Mouse (Mus musculus): ENCODE results near the gene Pald1. TPM values are rescaled to one million over a fixed set of nuclear protein-coding genes. Genes with fewer than 3 reads are reported as not detected.

The Pald1 gene
- total RNA-seq, 2 experiments from 2014 or later = 18.5 to 28.3 TPM

DNA sequence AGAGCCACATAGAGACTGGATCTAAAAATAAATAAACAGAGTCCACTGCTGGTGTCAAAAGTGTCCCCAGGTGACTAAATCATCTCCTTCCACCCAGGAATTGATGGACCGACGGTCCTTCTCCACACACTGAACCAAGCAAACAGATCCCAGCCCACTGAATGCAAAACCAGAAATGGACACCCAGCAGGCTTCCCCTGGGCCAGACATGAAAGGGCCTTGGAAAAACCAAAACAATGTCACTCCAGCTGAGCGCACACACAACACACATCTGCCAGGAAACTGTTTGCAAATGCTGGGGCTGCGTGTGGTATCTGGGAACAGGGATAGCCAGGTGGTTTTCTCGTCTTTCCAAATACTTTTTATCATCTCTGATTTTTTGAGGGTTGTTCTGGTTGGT is 13.6 kb downstream of the Pald1 start:
- no peak for DNase-seq

GRCm38 (mm10) chr10:61365902-61366301 is 17.4 kb downstream of the Pald1 start:
- DNase-seq = no peak

GRCm38 (mm10) chr10:61364431-61364830 is 18.9 kb downstream of the Pald1 start:
- no peak for DNase-seq

DNA sequence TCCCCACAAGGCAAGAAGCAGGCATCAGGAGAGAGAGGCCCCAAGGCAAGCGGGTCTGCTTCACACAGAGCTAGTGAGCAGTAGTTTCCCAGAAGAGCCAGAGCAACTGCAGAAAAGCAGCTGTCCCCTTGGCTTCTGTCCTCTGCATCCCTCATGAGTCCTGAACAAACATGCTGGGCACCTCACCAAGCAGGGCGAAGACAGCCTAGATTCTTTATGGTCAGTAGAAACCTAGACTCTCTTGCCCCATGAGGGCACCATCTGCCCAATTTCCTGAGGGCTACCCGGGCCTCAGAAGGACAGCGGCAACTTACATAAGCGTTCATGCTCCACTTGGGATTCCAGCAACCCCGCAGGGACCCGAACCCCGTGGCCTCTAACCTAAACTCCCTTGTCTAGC is 20.3 kb downstream of the Pald1 start:
- peak; percentile 48 for DNase-seq

GRCm38 (mm10) chr10:61362483-61362882 is 20.8 kb downstream of the Pald1 start:
- no peak for DNase-seq

DNA sequence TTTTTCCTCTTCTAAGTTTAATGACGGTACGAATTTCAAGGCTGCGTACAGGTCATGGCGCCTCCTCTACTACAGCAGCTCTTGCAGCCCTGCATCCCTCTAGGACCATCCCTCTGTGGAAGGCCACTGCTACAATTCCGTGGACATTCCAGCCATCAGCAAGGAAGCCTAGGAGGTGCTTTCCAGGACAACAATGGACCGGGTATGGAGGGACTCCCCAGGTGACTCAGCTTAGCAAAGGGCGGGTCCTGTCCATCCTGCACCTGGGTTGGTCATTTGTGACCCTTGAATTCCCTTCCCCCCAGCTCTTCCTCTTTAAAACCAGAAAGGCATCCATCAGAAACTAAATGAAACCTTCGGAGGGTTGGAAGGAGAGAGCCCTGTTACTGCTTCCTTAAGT is 22.7 kb downstream of the Pald1 start:
- no peak for DNase-seq

- DNase-seq = no peak
These were observed 23.9 kb downstream of the Pald1 start for GRCm38 (mm10) chr10:61359411-61359810.

DNA sequence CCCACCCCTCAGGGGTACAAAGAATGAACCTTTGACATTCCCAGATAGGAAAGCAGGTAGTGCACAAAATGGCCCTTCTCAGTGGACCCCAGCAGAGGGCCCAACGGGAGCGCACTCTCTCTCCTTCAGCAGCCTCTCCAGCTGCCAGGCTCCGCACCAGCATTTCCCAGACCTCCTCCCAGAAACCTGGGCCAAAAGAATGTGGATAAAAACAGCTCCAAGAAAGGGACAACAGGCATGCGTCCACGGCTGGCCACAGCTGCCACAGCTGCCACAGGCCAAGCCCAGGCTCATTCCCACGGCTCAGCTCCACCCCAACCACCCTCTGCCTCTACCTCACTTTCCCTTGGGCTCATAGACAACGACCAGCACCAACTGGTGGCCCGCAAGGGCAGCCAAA is 25.7 kb downstream of the Pald1 start:
- peak; percentile 45 for DNase-seq

- no peak for DNase-seq
These were observed 26.8 kb downstream of the Pald1 start for GRCm38 (mm10) chr10:61356568-61356967.

DNA sequence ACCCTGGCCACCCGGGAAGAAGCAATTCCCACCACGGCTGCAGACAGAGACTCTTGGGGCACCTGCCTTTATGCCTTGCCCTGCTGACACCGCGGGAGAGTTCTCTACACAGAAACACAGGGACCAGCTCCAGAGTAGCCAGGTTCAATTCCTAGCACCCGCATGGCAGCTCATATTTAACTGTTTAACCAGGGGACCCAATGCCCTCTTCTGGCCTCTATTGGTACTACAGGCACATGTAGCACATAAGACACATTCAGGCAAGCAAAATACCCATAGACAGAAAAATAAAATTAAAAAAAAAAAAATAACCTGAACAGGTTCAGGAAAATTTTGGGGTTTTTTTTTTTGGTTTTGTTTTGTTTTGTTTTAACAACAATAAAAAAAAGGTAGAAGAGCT is 27.2 kb downstream of the Pald1 start:
- no peak for DNase-seq

- no peak for DNase-seq
These were observed 27.7 kb downstream of the Pald1 start for GRCm38 (mm10) chr10:61355611-61356010.

GRCm38 (mm10) chr10:61351216-61351615 is 32.1 kb downstream of the Pald1 start:
- DNase-seq = no peak

- DNase-seq = no peak
These were observed 37.0 kb downstream of the Pald1 start for GRCm38 (mm10) chr10:61346374-61346773.

DNA sequence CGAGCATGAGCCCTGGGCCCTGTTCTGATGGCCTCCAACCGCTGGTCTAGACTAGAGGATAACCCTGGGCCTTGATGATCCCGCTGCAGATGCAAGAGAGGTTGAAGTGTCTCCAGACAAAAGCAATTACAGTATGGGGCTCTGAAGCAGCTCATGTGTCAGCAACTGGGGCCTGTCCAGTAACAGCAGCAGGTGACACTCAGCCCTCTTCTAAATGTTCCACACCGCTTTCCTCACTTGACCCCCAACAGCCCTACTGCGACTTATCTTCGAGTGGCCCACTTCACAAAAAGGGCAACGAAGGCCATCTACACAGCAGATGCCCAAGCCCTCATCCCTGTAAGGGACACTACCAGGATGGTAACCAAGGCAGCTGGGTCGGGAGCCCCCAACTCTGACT is 38.2 kb downstream of the Pald1 start:
- no peak for DNase-seq

GRCm38 (mm10) chr10:61343950-61344349 is 39.4 kb downstream of the Pald1 start:
- DNase-seq = peak; percentile 85

- DNase-seq = no peak
These were observed 40.6 kb downstream of the Pald1 start for GRCm38 (mm10) chr10:61342750-61343149.

GRCm38 (mm10) chr10:61341557-61341956 is 41.8 kb downstream of the Pald1 start:
- DNase-seq = peak; percentile 84

DNA sequence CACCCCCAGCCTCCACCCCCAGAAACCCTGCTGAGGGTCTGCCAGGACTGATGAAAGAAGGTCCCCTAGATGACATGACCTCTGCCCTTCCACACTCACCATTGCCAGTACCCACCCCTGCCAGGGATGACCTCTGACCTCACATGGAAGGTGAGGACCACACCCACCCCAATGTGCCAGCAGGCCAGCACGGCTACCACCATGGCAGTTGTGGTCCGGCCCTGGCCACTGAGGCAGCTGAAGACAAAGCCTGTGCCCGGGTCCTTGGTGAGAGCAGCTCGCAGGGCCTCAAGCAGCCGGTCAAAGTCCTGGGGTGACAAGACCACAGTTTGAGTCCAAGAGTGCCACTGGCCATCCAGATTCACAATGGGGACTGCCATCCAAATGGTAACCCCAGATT is 42.3 kb downstream of the Pald1 start:
- no peak for DNase-seq

GRCm38 (mm10) chr10:61340247-61340646 is 43.1 kb downstream of the Pald1 start:
- no peak for DNase-seq

DNA sequence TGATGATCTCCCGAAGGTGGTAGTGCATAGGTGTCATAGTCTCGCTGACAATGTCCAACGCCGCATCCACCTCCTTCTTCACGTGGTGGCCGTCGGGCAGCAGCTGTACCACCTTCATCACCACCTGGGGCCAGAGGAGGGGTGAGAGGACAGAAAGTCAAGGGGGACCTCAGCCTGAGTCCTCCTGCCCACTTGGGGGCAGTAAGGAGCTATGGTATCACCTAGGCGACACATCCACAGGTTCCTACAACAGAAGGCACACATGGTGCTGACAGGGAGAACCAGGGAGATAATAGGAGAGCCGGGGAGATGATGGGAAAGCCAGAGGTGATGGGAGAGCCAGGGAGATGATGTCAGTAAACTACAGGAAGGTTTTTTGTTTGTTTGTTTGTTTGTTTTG is 44.1 kb downstream of the Pald1 start:
- no peak for DNase-seq

- no peak for DNase-seq
These were observed 45.7 kb downstream of the Pald1 start for GRCm38 (mm10) chr10:61337665-61338064.

DNA sequence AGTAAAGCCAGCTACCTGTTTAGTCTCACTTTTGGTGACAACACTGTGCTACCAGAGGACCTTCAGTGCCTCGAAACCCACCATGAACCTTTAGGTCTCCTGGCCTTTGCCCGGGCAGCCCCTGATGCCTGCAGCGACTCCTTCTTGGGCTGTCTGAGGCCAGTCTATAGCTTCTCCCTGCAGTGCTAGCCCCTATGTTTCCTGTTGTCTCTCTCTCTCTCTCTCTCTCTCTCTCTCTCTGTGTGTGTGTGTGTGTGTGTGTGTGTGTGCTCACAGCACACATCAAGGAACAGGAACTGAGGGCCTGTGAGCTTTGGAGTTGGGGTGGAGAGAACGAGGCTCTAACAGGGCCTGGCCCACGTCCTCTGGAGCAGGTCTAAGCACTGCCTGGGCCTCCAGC is 46.7 kb downstream of the Pald1 start:
- no peak for DNase-seq

DNA sequence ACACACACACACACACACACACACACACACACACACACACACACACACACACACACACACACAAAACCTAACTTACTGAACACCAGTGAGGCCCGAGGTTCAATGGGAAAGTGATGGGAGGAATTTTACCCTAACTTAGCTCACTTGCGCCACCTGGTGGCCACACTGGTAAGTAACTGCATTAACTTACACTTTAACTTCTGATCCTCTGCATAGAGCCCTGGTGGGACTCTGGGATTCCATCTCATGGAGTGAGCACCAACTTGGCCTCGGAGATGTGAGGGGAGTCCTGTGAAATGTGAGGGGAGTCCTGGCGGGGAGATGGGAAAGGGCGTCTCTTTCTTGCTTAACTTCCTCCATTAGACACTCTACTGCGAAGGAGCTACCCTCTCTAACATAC is 47.2 kb downstream of the Pald1 start:
- peak; percentile 94 for DNase-seq

DNA sequence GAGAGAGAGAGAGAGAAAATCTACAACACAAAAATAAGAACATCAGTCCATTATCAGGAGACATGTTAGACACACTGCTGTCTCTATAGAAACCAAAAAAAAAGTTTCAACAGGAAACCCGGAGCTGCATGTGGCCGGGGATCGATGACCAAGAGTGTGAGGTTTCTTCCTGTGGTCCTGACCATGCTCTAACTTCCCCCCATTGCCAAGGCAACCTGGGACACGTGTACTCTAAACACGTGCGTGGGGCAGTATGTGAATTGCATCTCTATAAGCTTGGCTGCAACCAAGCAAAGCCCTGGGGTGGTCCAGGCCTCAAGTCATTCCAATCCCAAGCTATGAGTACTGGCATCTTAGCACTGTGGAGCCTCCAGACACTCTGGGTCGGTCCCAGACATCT is 48.8 kb downstream of the Pald1 start:
- DNase-seq = no peak

GRCm38 (mm10) chr10:61331046-61331445 is 52.3 kb downstream of the Pald1 start:
- peak; percentile 59 for DNase-seq
